Mouse (Mus musculus): ENCODE measurements around the gene Dock2. TPM values are rescaled to one million over a fixed set of nuclear protein-coding genes. Genes with fewer than 3 reads are reported as not detected.
"Not testable (repeated sequence)": the region's sequence is repeated elsewhere in the genome, so short reads cannot be mapped to it uniquely, and the experiment has no call there.

Dock2 gene
- polyA plus RNA-seq, 1 experiment from 2014 or later = 1.2 TPM

GRCm38 (mm10) chr11:34227180-34227579, 556.5 kb downstream of the Dock2 start:
- 46% methylated on average over 1 of the region's 1 CpGs for WGBS
- H3K4me3 ChIP-seq = no peak overlapping the region
- no peaks in the 10 kb centered on the region for H3K9me3 ChIP-seq
- no peak for DNase-seq (ENCODE audit: low spot score)
- H3K27ac ChIP-seq = no peak overlapping the region
- H3K4me1 ChIP-seq = no peaks in the 10 kb centered on the region
- H3K36me3 ChIP-seq = no peaks in the 10 kb centered on the region
- H3K27me3 ChIP-seq (ENCODE audit: insufficient read depth, poor library complexity, severe bottlenecking) = no peaks in the 10 kb centered on the region

- not testable (repeated sequence) for H3K27me3 ChIP-seq (ENCODE audit: insufficient read depth, poor library complexity, severe bottlenecking); DNase-seq (ENCODE audit: low spot score); H3K27ac ChIP-seq; H3K4me1 ChIP-seq; H3K4me3 ChIP-seq; H3K36me3 ChIP-seq; H3K9me3 ChIP-seq
- 91% methylated on average over 4 of the region's 4 CpGs for WGBS
These were observed 563.1 kb downstream of the Dock2 start for GRCm38 (mm10) chr11:34220596-34220995.

- 24% methylated on average over 5 of the region's 5 CpGs for WGBS
- H3K4me1 ChIP-seq = no peaks in the 10 kb centered on the region
- H3K4me3 ChIP-seq = no peak overlapping the region
- no peak for DNase-seq (ENCODE audit: low spot score)
- no peak overlapping the region for H3K27ac ChIP-seq
- no peaks in the 10 kb centered on the region for H3K9me3 ChIP-seq
- 0 out of 2 replicates have a peak, but pooled peaks cover 6% of the 10 kb centered on the region for H3K27me3 ChIP-seq (ENCODE audit: insufficient read depth, poor library complexity, severe bottlenecking)
- H3K36me3 ChIP-seq = no peaks in the 10 kb centered on the region
These were observed 570.8 kb downstream of the Dock2 start for GRCm38 (mm10) chr11:34212853-34213252.

- no peak for DNase-seq (ENCODE audit: low spot score)
- Histone ChIP-seq H3K36me3 (no peaks in the 10 kb centered on the region), H3K4me3 (no peak within 1 kb of the TSS), H3K4me1 (no peaks in the 10 kb centered on the region), H3K9me3 (no peaks in the 10 kb centered on the region), H3K27ac (no peak within 1 kb of the TSS), H3K27me3 (ENCODE audit: insufficient read depth, poor library complexity, severe bottlenecking) (0 out of 2 replicates have a peak, but pooled peaks cover 6% of the 10 kb centered on the region)
- WGBS = 66% methylated on average over 10 of the region's 10 CpGs
These were observed 575.7 kb downstream of the Dock2 start, which contains the start of gene Foxi1 for GRCm38 (mm10) chr11:34207989-34208388. Foxi1 (minus strand) TSS chr11:34208089.

- H3K9me3 ChIP-seq = no peaks in the 10 kb centered on the region
- no peak for DNase-seq (ENCODE audit: low spot score)
- no peak overlapping the region for H3K4me3 ChIP-seq
- no peaks in the 10 kb centered on the region for H3K36me3 ChIP-seq
- WGBS = 53% methylated on average over 1 of the region's 1 CpGs
- H3K27me3 ChIP-seq (ENCODE audit: insufficient read depth, poor library complexity, severe bottlenecking) = no peaks in the 10 kb centered on the region
- no peaks in the 10 kb centered on the region for H3K4me1 ChIP-seq
- no peak overlapping the region for H3K27ac ChIP-seq
These were observed 580.9 kb downstream of the Dock2 start for GRCm38 (mm10) chr11:34202769-34203168.

GRCm38 (mm10) chr11:34195142-34195541, 588.5 kb downstream of the Dock2 start:
- no peak for DNase-seq (ENCODE audit: low spot score)
- Histone ChIP-seq H3K36me3 (no peaks in the 10 kb centered on the region), H3K9me3 (no peaks in the 10 kb centered on the region), H3K4me3 (no peak overlapping the region), H3K27me3 (ENCODE audit: insufficient read depth, poor library complexity, severe bottlenecking) (no peaks in the 10 kb centered on the region), H3K4me1 (peaks cover 9% of the 10 kb centered on the region; the same call in 1 of the 2 replicates), H3K27ac (no peak overlapping the region)
- WGBS = 82% methylated on average over 3 of the region's 3 CpGs

- H3K36me3 ChIP-seq = no peaks in the 10 kb centered on the region
- WGBS = 52% methylated on average over 9 of the region's 9 CpGs
- H3K27me3 ChIP-seq (ENCODE audit: insufficient read depth, poor library complexity, severe bottlenecking) = no peaks in the 10 kb centered on the region
- peaks cover 9% of the 10 kb centered on the region; the same call in 1 of the 2 replicates for H3K4me1 ChIP-seq
- no peak overlapping the region for H3K4me3 ChIP-seq
- no peaks in the 10 kb centered on the region for H3K9me3 ChIP-seq
- no peak overlapping the region for H3K27ac ChIP-seq
- DNase-seq (ENCODE audit: low spot score) = no peak
These were observed 589.3 kb downstream of the Dock2 start for GRCm38 (mm10) chr11:34194158-34194941.

- H3K9me3 ChIP-seq = no peaks in the 10 kb centered on the region
- no peak overlapping the region for H3K27ac ChIP-seq
- DNase-seq (ENCODE audit: low spot score) = no peak
- no peak overlapping the region for H3K4me3 ChIP-seq
- no peaks in the 10 kb centered on the region for H3K36me3 ChIP-seq
- 39% methylated on average over 3 of the region's 3 CpGs for WGBS
- peaks cover 9% of the 10 kb centered on the region; the same call in 1 of the 2 replicates for H3K4me1 ChIP-seq
- no peaks in the 10 kb centered on the region for H3K27me3 ChIP-seq (ENCODE audit: insufficient read depth, poor library complexity, severe bottlenecking)
These were observed 590.0 kb downstream of the Dock2 start for GRCm38 (mm10) chr11:34193658-34194057.

GRCm38 (mm10) chr11:34184266-34184665, 599.4 kb downstream of the Dock2 start:
- Histone ChIP-seq H3K4me3 (no peak overlapping the region), H3K27me3 (ENCODE audit: insufficient read depth, poor library complexity, severe bottlenecking) (no peaks in the 10 kb centered on the region), H3K27ac (no peak overlapping the region), H3K36me3 (no peaks in the 10 kb centered on the region), H3K4me1 (peaks cover 6% of the 10 kb centered on the region; the same call in 1 of the 2 replicates), H3K9me3 (no peaks in the 10 kb centered on the region)
- no peak for DNase-seq (ENCODE audit: low spot score)
- WGBS = 72% methylated on average over 2 of the region's 2 CpGs

- H3K4me1 ChIP-seq = peaks cover 6% of the 10 kb centered on the region; the same call in 1 of the 2 replicates
- H3K36me3 ChIP-seq = no peaks in the 10 kb centered on the region
- H3K27ac ChIP-seq = no peak overlapping the region
- WGBS = 40% methylated on average over 8 of the region's 8 CpGs
- H3K4me3 ChIP-seq = no peak overlapping the region
- H3K9me3 ChIP-seq = no peaks in the 10 kb centered on the region
- no peak for DNase-seq (ENCODE audit: low spot score)
- no peaks in the 10 kb centered on the region for H3K27me3 ChIP-seq (ENCODE audit: insufficient read depth, poor library complexity, severe bottlenecking)
These were observed 602.2 kb downstream of the Dock2 start for GRCm38 (mm10) chr11:34181214-34182117.

GRCm38 (mm10) chr11:34178752-34179151, 604.9 kb downstream of the Dock2 start:
- H3K27me3 ChIP-seq (ENCODE audit: insufficient read depth, poor library complexity, severe bottlenecking) = no peaks in the 10 kb centered on the region
- H3K9me3 ChIP-seq = no peaks in the 10 kb centered on the region
- H3K36me3 ChIP-seq = no peaks in the 10 kb centered on the region
- peaks cover 10% of the 10 kb centered on the region; the same call in 1 of the 2 replicates for H3K4me1 ChIP-seq
- no peak overlapping the region for H3K4me3 ChIP-seq
- 78% methylated on average over 2 of the region's 2 CpGs for whole genome bisulfite sequencing
- DNase-seq (ENCODE audit: low spot score) = no peak
- H3K27ac ChIP-seq = no peak overlapping the region
